Mouse (Mus musculus): ENCODE results near the gene Ech1.
"Not testable (repeated sequence)": the region's sequence is repeated elsewhere in the genome, so short reads cannot be mapped to it uniquely, and the experiment has no call there.

Ech1 gene

GRCm38 (mm10) chr7:28850642-28851041 is 25.6 kb downstream of the Ech1 start:
- in situ Hi-C loops (cut with MboI; ENCODE audit: low sequenced_read_pairs), result no loop called here

- in situ Hi-C loops (cut with MboI; ENCODE audit: low sequenced_read_pairs), result no loop called here
These were observed 34.9 kb downstream of the Ech1 start for GRCm38 (mm10) chr7:28859953-28860352.

- in situ Hi-C loops (cut with MboI; ENCODE audit: low sequenced_read_pairs), result no loop called here
These were observed 35.9 kb downstream of the Ech1 start for GRCm38 (mm10) chr7:28860898-28861297.

DNA sequence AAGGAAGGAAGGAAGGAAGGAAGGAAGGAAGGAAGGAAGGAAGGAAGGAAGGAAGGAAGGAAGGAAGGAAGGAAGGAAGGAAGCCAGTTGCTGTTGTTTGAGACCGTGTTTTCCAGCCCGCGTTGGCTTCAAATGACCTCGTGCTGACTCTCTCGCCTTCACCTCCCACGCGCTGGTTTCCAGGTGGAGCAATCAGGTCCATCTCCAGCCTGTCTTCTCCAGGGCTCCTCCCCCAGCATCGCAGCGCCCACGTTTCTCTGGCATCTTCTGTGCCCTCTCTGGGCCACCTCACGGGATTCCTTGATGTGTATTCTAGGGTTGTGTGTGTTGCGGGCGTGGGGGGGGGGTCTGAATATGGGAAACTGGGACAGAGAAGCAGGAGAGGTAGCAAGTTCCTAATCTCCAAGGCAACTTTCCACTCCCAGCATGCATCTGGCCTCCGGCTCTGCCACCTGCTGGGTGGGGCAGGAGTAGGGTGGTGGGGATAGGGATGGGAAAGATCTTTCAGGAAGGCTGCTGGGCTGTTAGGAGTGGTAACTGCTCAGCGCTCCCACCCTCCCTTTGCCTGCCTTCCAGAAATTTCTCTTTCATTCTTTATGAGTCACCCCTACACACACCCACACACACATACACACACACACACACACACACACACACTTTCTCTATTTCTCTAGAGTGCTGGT is 37.9 kb downstream of the Ech1 start:
- in situ Hi-C loops (cut with MboI; ENCODE audit: low sequenced_read_pairs), result no loop called here

- in situ Hi-C loops (cut with MboI; ENCODE audit: low sequenced_read_pairs), result no loop called here
These were observed 38.5 kb downstream of the Ech1 start, which contains the start of gene Lgals7 for GRCm38 (mm10) chr7:28863540-28863939. Gene Lgals7 (plus strand): TSS chr7:28863853.

GRCm38 (mm10) chr7:28864288-28864750 is 39.3 kb downstream of the Ech1 start:
- in situ Hi-C loops (cut with MboI; ENCODE audit: low sequenced_read_pairs), result no loop called here

GRCm38 (mm10) chr7:28865481-28866300 is 40.7 kb downstream of the Ech1 start:
- in situ Hi-C loops (cut with MboI; ENCODE audit: low sequenced_read_pairs), result no loop called here

GRCm38 (mm10) chr7:28866769-28867507 is 41.9 kb downstream of the Ech1 start:
- in situ Hi-C loops (cut with MboI; ENCODE audit: low sequenced_read_pairs), result no loop called here

DNA sequence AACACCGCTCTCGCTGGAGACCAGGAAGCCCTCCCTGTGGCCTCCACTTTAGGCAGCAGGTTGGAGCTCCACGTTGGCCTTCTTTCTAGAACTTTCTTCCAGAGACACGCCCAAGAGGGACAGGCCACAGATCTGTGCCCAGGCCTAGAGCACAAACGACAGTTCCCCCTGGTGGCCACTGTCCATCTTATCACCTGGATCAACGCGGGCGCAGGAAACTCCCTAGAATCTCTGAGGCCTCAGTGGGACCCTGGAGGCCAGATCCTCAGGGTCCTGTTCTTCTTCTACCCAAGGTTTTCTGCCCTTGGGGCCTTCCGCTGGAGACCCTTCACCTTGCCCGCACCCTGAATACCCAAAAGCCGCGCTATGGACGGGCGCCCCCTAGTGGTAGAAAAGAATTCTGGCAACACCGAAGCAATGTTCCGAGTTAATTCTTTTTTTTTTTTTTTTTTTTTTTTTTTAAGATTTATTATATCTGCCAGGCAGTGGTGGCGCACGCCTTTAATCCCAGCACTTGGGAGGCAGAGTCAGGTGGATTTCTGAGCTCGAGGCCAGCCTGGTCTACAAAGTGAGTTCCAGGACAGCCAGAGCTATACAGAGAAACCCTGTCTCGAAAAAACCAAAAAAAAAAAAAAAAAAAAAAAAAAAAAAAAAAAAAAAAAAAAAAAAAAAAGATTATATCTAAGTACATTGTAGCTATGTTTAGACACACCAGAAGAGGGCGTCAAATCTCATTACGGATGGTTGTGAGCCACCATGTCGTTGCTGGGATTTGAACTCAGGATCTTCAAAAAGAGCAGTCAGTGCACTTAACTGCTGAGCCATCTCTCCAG is 42.7 kb downstream of the Ech1 start:
- in situ Hi-C loops (cut with MboI; ENCODE audit: low sequenced_read_pairs), result not testable (repeated sequence)

DNA sequence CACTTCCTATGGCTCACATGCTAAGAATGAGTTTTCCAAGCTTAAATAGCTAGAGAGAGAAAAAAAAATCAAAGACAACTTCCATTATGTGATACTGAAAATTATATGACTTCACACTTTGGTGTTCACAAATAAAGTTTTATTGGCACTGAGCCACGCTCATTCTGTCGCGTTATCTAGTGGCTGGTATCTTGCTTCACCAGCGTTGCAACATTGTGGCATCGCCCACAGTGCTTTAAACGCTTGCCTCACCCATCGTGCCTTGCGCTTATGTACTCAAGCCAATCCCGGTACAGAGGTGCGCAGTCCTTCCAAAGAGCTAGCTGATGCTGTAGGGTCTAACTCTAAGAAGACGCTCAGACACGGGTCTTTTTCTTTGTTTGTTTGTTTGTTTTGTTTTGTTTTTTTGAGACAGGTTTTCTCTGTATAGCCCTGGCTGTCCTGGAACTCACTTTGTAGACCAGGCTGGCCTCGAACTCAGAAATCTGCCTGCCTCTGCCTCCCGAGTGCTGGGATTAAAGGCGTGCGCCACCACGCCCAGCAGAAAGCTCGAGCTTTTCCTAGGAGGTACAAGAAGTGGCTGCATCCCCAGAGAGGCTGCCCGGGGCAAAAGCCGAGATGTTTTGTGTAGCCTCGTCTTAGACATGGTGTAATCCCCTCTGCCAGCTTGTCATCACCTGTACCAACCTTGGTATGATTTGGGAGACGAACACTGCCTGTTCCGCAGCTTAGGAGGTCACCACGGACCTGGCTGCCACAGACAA is 46.1 kb downstream of the Ech1 start:
- in situ Hi-C loops (cut with MboI; ENCODE audit: low sequenced_read_pairs), result no loop called here

DNA sequence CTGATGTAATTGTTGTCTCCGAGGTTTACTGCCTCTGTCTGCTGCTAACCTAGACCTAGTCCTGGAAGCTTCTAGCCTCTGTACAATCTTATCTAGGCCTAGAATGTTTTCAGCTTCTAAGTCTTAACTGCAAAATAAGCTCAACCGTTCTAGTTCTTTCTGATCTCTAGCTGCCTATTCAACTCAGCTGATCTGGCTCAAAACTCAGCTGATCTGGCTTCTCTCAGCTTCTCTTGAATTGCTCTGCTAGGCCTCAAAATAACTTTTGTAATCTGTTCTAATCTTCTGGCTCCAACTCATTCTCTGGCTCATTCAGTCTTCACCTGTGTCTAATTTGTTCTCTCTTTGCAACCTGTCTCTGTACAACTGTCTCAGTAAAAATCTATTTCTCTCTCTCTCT is 49.5 kb downstream of the Ech1 start:
- in situ Hi-C loops (cut with MboI; ENCODE audit: low sequenced_read_pairs), result no loop called here

GRCm38 (mm10) chr7:28876099-28876498 is 51.1 kb downstream of the Ech1 start:
- in situ Hi-C loops (cut with MboI; ENCODE audit: low sequenced_read_pairs), result no loop called here

GRCm38 (mm10) chr7:28877155-28877554 is 52.1 kb downstream of the Ech1 start:
- in situ Hi-C loops (cut with MboI; ENCODE audit: low sequenced_read_pairs), result no loop called here

- in situ Hi-C loops (cut with MboI; ENCODE audit: low sequenced_read_pairs), result no loop called here
These were observed 52.8 kb downstream of the Ech1 start for GRCm38 (mm10) chr7:28877856-28878255.

DNA sequence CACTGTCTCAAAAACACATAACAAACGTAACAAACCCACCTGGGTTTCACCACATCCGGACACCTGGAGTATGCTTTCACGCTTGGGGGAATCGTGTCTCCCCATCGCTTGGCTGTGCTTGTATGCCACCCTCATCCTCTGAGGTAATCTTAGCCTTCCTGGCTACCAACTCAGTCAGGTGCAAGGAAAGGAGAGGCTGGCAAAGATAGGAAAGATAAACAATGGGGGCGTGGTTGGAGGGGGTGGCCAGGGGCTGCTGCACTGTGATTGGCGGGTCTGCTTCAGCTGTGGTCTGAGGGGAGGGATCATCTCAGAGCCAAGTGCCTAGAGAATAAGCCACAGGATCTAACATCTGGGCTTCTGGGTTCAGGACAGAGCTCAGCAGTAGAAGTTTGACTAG is 54.6 kb downstream of the Ech1 start:
- in situ Hi-C loops (cut with MboI; ENCODE audit: low sequenced_read_pairs), result no loop called here

DNA sequence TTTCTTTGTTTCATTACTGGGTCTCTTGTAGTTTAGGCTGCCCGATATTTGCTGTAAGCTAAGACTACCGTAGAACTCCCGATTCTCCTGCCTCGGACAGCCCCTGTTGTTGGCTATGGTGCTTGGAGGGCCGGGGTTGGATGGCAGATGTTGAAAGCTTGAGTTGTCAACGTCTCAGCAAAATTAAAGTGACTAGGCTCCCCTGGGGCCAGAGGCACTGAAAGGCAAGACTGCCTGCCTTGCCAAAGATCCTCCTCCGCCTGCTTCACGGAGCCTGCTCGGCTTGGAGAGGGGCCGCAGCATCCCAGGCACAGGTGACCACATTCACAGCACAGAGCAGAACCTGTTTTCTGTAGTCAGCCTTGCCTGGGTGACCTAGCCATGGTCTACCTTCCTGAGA is 55.5 kb downstream of the Ech1 start:
- in situ Hi-C loops (cut with MboI; ENCODE audit: low sequenced_read_pairs), result no loop called here

DNA sequence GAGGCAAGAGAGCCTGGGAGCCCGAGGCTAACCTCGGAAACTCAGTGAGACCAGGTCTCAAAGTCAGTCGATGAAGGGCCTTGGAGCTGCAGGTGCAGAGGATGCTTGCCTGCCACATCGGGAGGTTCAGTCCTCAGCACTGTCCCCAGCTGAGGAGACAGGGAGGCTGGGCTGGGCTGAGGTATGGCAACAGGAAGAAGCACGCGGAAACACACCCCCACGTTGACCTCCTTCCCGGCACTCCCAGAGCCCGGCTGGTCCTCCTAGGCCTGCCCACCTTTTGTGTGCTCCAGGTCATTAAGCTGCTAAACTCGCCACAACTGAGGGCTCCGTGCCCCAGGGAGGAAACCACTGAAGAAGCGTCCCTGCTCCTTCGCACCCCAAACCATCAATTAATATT is 56.2 kb downstream of the Ech1 start, which contains the start of gene Capn12:
Gene Capn12 (plus strand): TSS at position 224 of the 400 bp plus-strand sequence.
- in situ Hi-C loops (cut with MboI; ENCODE audit: low sequenced_read_pairs), result no loop called here

All from CH12F3 (cell line).